In the genomic region with DNA sequence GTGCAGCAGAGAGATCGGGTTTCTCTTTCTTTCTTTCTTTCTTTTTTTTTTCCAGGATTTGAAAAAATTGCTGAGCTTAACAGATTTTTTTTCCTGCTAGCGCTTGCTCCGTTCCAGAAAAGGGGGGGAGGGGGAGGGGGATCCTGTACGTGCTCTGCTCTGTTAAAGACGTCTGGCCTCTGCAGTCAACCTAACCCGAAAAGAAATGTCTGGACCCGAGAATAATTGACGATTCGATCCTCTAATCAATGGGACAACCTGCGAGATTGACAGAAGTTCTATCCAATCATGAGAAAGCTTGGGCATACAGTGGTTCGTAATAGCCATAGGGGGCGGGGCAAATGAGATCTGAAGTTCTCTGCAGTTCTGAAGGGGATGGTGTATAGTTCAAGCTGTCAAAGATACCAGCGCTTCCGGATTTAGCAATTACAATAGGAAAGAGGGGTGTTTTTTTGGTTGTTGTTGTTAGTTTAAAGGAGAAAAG, we compare ENCODE assay signal across 1 mouse cellular context.
TF ChIP-seq lines count a peak whose summit lies in the region.

No protein-coding gene starts in this region.

TF ChIP-seq in MEL, 35 proteins besides CTCF, POLR2A, EP300 and RAD21 (continued from another document):
- TF ChIP-seq CHD1 (IDR thresholded peaks at IDR 0.05; ENCODE audit: low read depth, low read length) (no peak; the same call in 1 of the 2 replicates), POLR2AphosphoS2 (IDR thresholded peaks at IDR 0.05; ENCODE audit: low read length) (no peak), SMC3 (IDR thresholded peaks at IDR 0.05; ENCODE audit: low read depth, low read length) (no peak), CHD2 (IDR thresholded peaks at IDR 0.05; ENCODE audit: low read length) (peak; percentile 79), RCOR1 (IDR thresholded peaks at IDR 0.05; ENCODE audit: low read depth, low read length) (no peak), USF1 (IDR thresholded peaks at IDR 0.05; ENCODE audit: low read depth, low read length) (no peak), BHLHE40 (IDR thresholded peaks at IDR 0.05; ENCODE audit: borderline replicate concordance, low read depth, low read length) (no peak), MAZ (IDR thresholded peaks at IDR 0.05; ENCODE audit: low read depth, low read length) (0 out of 2 replicates have a peak, but pooled peaks have one; percentile 30), USF2 (IDR thresholded peaks at IDR 0.05; ENCODE audit: borderline replicate concordance in 1 of 2, insufficient read depth in 1 of 2, low read depth in 1 of 2, low read length in 2 of 2) (no peak), KAT2A (conservative IDR thresholded peaks at IDR 0.05; ENCODE audit: low read depth, low read length) (no peak), JUND (IDR thresholded peaks at IDR 0.05; ENCODE audit: low read depth, low read length) (no peak), POLR2AphosphoS5 (IDR thresholded peaks at IDR 0.05; ENCODE audit: borderline replicate concordance, low read depth, low read length) (no peak), MAX (IDR thresholded peaks at IDR 0.05; ENCODE audit: low read length) (no peak), ZKSCAN1 (IDR thresholded peaks at IDR 0.05; ENCODE audit: low read depth, low read length) (no peak), GABPA (IDR thresholded peaks at IDR 0.05; ENCODE audit: low read depth, low read length) (no peak), ZC3H11A (IDR thresholded peaks at IDR 0.05; ENCODE audit: low read depth, low read length) (no peak), NELFE (IDR thresholded peaks at IDR 0.05; ENCODE audit: low read depth, low read length) (no peak), ZNF384 (IDR thresholded peaks at IDR 0.05; ENCODE audit: low read depth, low read length) (0 out of 2 replicates have a peak, but pooled peaks have one; percentile 46)
